Mouse (Mus musculus): Measurements from ENCODE around the gene Pls1. TPM values are rescaled to one million over a fixed set of nuclear protein-coding genes. Genes with fewer than 3 reads are reported as not detected.

Pls1 gene
- total RNA-seq (2018; cell fraction: chromatin; rRNA removed) = under 1 TPM in 1 of 26 experiments, not detected in 25; 0.33 TPM
- total RNA-seq (2018; cell fraction: cytosol; rRNA removed) = under 1 TPM in 8 of 26 experiments, not detected in 18; 0.04 to 0.09 (median 0.05) TPM
- total RNA-seq (2018; cell fraction: nucleus; rRNA removed) = under 1 TPM in 5 of 26 experiments, not detected in 21; 0.15 to 0.72 (median 0.34) TPM
- 0.06 to 0.24 TPM in 2 of 3 replicates, not detected in the other for polyA plus RNA-seq (2018)

- 2% methylated on average over 32 of the region's 46 CpGs for WGBS (ENCODE audit: missing documents)
- Histone ChIP-seq H3K4me3 (ENCODE audit: inconsistent target) (no peak within 1 kb of the TSS), H3K79me2 (ENCODE audit: inconsistent target) (no peaks in the 10 kb centered on the region), H3K27ac (no peak within 1 kb of the TSS), H3K36me3 (ENCODE audit: inconsistent target) (no peaks in the 10 kb centered on the region)
These were observed at the start of gene Pls1 for GRCm38 (mm10) chr9:95844825-95845460. Pls1 (minus strand) TSS chr9:95845311.

- no peaks in the 10 kb centered on the region for H3K79me2 ChIP-seq (ENCODE audit: inconsistent target)
- WGBS (ENCODE audit: missing documents) = 92% methylated on average over 2 of the region's 2 CpGs
- H3K27ac ChIP-seq = no peak overlapping the region
- H3K36me3 ChIP-seq (ENCODE audit: inconsistent target) = 0 out of 2 replicates have a peak, but pooled peaks cover 8% of the 10 kb centered on the region
- H3K4me3 ChIP-seq (ENCODE audit: inconsistent target) = no peak overlapping the region
These were observed 37.6 kb upstream of the Pls1 start for GRCm38 (mm10) chr9:95882751-95883150.

GRCm38 (mm10) chr9:95878246-95878645 lies 33.1 kb upstream of the Pls1 start:
- Histone ChIP-seq H3K27ac (no peak overlapping the region), H3K36me3 (ENCODE audit: inconsistent target) (no peaks in the 10 kb centered on the region), H3K4me3 (ENCODE audit: inconsistent target) (no peak overlapping the region), H3K79me2 (ENCODE audit: inconsistent target) (no peaks in the 10 kb centered on the region)
- WGBS (ENCODE audit: missing documents) = 77% methylated on average over 5 of the region's 5 CpGs

- Histone ChIP-seq H3K79me2 (ENCODE audit: inconsistent target) (no peaks in the 10 kb centered on the region), H3K27ac (peak overlapping the region; percentile 35; the same call in 1 of the 2 replicates), H3K36me3 (ENCODE audit: inconsistent target) (no peaks in the 10 kb centered on the region), H3K4me3 (ENCODE audit: inconsistent target) (peak overlapping the region; percentile 74)
- WGBS (ENCODE audit: missing documents) = under 1% methylated on average over 31 of the region's 31 CpGs
These were observed 13.0 kb upstream of the Pls1 start for GRCm38 (mm10) chr9:95858027-95858570.

GRCm38 (mm10) chr9:95857414-95858026 lies 12.4 kb upstream of the Pls1 start, which contains the start of gene Atr:
Atr (plus strand) TSS chr9:95857597.
- WGBS (ENCODE audit: missing documents) = under 1% methylated on average over 62 of the region's 69 CpGs
- H3K36me3 ChIP-seq (ENCODE audit: inconsistent target) = no peaks in the 10 kb centered on the region
- no peaks in the 10 kb centered on the region for H3K79me2 ChIP-seq (ENCODE audit: inconsistent target)
- peak within 1 kb of the TSS; percentile 74 for H3K4me3 ChIP-seq (ENCODE audit: inconsistent target)
- peak within 1 kb of the TSS; percentile 35; the same call in 1 of the 2 replicates for H3K27ac ChIP-seq

- WGBS (ENCODE audit: missing documents) = 100% methylated on average over 4 of the region's 4 CpGs
- Histone ChIP-seq H3K79me2 (ENCODE audit: inconsistent target) (no peaks in the 10 kb centered on the region), H3K36me3 (ENCODE audit: inconsistent target) (no peaks in the 10 kb centered on the region), H3K27ac (no peak overlapping the region), H3K4me3 (ENCODE audit: inconsistent target) (no peak overlapping the region)
These were observed 10.9 kb upstream of the Pls1 start for GRCm38 (mm10) chr9:95856004-95856403.

GRCm38 (mm10) chr9:95854891-95855290 lies 9.8 kb upstream of the Pls1 start:
- whole genome bisulfite sequencing (ENCODE audit: missing documents) = 88% methylated on average over 2 of the region's 2 CpGs
- Histone ChIP-seq H3K79me2 (ENCODE audit: inconsistent target) (no peaks in the 10 kb centered on the region), H3K27ac (no peak overlapping the region), H3K36me3 (ENCODE audit: inconsistent target) (no peaks in the 10 kb centered on the region), H3K4me3 (ENCODE audit: inconsistent target) (no peak overlapping the region)

- no peaks in the 10 kb centered on the region for H3K79me2 ChIP-seq (ENCODE audit: inconsistent target)
- WGBS (ENCODE audit: missing documents) = 27% methylated on average over 4 of the region's 4 CpGs
- no peaks in the 10 kb centered on the region for H3K36me3 ChIP-seq (ENCODE audit: inconsistent target)
- no peak overlapping the region for H3K4me3 ChIP-seq (ENCODE audit: inconsistent target)
- H3K27ac ChIP-seq = no peak overlapping the region
These were observed 7.8 kb upstream of the Pls1 start for GRCm38 (mm10) chr9:95852896-95853295.

GRCm38 (mm10) chr9:95851671-95852070 lies 6.6 kb upstream of the Pls1 start:
- Histone ChIP-seq H3K4me3 (ENCODE audit: inconsistent target) (no peak overlapping the region), H3K79me2 (ENCODE audit: inconsistent target) (no peaks in the 10 kb centered on the region), H3K27ac (no peak overlapping the region), H3K36me3 (ENCODE audit: inconsistent target) (no peaks in the 10 kb centered on the region)
- 73% methylated on average over 11 of the region's 11 CpGs for WGBS (ENCODE audit: missing documents)

GRCm38 (mm10) chr9:95845711-95846110 lies 600 bp upstream of the Pls1 start:
- Histone ChIP-seq H3K4me3 (ENCODE audit: inconsistent target) (no peak overlapping the region), H3K27ac (no peak overlapping the region), H3K79me2 (ENCODE audit: inconsistent target) (no peaks in the 10 kb centered on the region), H3K36me3 (ENCODE audit: inconsistent target) (no peaks in the 10 kb centered on the region)
- WGBS (ENCODE audit: missing documents) = 93% methylated on average over 4 of the region's 4 CpGs

GRCm38 (mm10) chr9:95839424-95839823 lies 5.7 kb downstream of the Pls1 start:
- Histone ChIP-seq H3K27ac (no peak overlapping the region), H3K36me3 (ENCODE audit: inconsistent target) (no peaks in the 10 kb centered on the region), H3K4me3 (ENCODE audit: inconsistent target) (no peak overlapping the region), H3K79me2 (ENCODE audit: inconsistent target) (no peaks in the 10 kb centered on the region)
- 95% methylated on average over 3 of the region's 3 CpGs for WGBS (ENCODE audit: missing documents)

- Histone ChIP-seq H3K79me2 (ENCODE audit: inconsistent target) (no peaks in the 10 kb centered on the region), H3K4me3 (ENCODE audit: inconsistent target) (no peak overlapping the region), H3K27ac (no peak overlapping the region), H3K36me3 (ENCODE audit: inconsistent target) (no peaks in the 10 kb centered on the region)
- WGBS (ENCODE audit: missing documents) = 85% methylated on average over 10 of the region's 10 CpGs
These were observed 9.4 kb downstream of the Pls1 start for GRCm38 (mm10) chr9:95835741-95836140.

GRCm38 (mm10) chr9:95834799-95835198 lies 10.3 kb downstream of the Pls1 start:
- H3K4me3 ChIP-seq (ENCODE audit: inconsistent target) = no peak overlapping the region
- H3K36me3 ChIP-seq (ENCODE audit: inconsistent target) = no peaks in the 10 kb centered on the region
- WGBS (ENCODE audit: missing documents) = 0% methylated on average over 3 of the region's 3 CpGs

GRCm38 (mm10) chr9:95832758-95833157 lies 12.4 kb downstream of the Pls1 start:
- Histone ChIP-seq H3K4me3 (ENCODE audit: inconsistent target) (no peak overlapping the region), H3K27ac (no peak overlapping the region), H3K79me2 (ENCODE audit: inconsistent target) (no peaks in the 10 kb centered on the region), H3K36me3 (ENCODE audit: inconsistent target) (no peaks in the 10 kb centered on the region)
- WGBS (ENCODE audit: missing documents) = 24% methylated on average over 3 of the region's 3 CpGs

More at GRCm38 (mm10) chr9:95834799-95835198, 10.3 kb downstream of the Pls1 start:
- Histone ChIP-seq H3K79me2 (ENCODE audit: inconsistent target) (no peaks in the 10 kb centered on the region), H3K27ac (no peak overlapping the region)

GRCm38 (mm10) chr9:95827565-95827964 lies 17.5 kb downstream of the Pls1 start:
- H3K4me3 ChIP-seq (ENCODE audit: inconsistent target) = no peak overlapping the region
- H3K27ac ChIP-seq = no peak overlapping the region
- H3K79me2 ChIP-seq (ENCODE audit: inconsistent target) = no peaks in the 10 kb centered on the region
- 87% methylated on average over 5 of the region's 5 CpGs for WGBS (ENCODE audit: missing documents)
- no peaks in the 10 kb centered on the region for H3K36me3 ChIP-seq (ENCODE audit: inconsistent target)

Data from macrophage (primary cell).